Mouse (Mus musculus) brain, embryonic 14.5 days (tissue): ENCODE data around the gene Rpl15.

Experiments
- CTCF ChIP-seq: fragments of 200-500 bp; IDR thresholded peaks from 2 replicates; pipeline ENCODE4 v1.5.1; 2012; ENCODE audit warnings: inconsistent platforms, mild to moderate bottlenecking, moderate library complexity, borderline replicate concordance; ENCODE audit not compliant: insufficient read depth, insufficient read length; ENCODE audit errors: extremely low read depth
- POLR2A ChIP-seq: fragments of 200-500 bp; IDR thresholded peaks from 2 replicates; pipeline ENCODE4 v1.6.1; 2012; ENCODE audit warnings: mild to moderate bottlenecking, inconsistent platforms, borderline replicate concordance; ENCODE audit not compliant: poor library complexity, insufficient read depth, insufficient read length, severe bottlenecking; ENCODE audit errors: extremely low read depth

DNA sequence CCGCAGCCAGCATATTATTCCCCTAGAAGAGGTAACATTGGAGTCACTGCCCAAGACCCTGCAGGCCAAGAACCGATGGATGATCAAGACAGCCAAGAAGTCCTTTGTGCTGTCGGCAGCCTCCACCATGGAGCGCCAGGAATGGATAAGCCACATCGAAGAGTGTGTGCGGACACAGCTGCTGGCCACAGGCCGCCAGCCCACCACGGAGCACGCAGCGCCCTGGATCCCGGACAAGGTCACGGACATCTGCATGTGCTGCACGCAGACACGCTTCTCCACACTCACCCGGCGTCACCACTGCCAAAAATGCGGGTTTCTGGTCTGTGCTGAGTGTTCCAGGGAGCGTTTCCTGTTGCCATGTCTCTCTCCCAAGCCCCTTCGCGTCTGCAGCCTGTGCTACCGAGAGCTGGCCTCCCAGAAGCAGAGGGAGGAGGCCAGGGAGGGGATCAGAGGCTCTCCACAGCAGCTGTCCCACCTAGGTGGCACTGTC lies 28.5 kb downstream of the Rpl15 start:
- TF ChIP-seq POLR2A (no peak), CTCF (no peak)
